Mouse (Mus musculus) kidney, embryonic 16.5 days (tissue): ENCODE results near the gene Cdk14. TPM values are rescaled to one million over a fixed set of nuclear protein-coding genes. Genes with fewer than 3 reads are reported as not detected.

Experiments used
- ATAC-seq: fragments of 200-750 bp; cut with Nextera tagmentation; 2 replicates; pipeline ENCODE4 v1.8.0; 2017; ENCODE audit warnings: moderate TSS enrichment; ENCODE audit not compliant: low FRiP score, low TSS enrichment
- H3K27ac ChIP-seq: fragments of 300-500 bp; sonication (generic); 2 replicates; pipeline ENCODE4 v1.5.1; 2014; ENCODE audit warnings: low read length
- H3K27me3 ChIP-seq: fragments of 300-500 bp; sonication (generic); 2 replicates; pipeline ENCODE4 v1.6.1; 2014; ENCODE audit warnings: low read length, control low read depth, mixed read lengths; ENCODE audit not compliant: insufficient read depth
- H3K36me3 ChIP-seq: fragments of 300-500 bp; sonication (generic); 2 replicates; pipeline ENCODE4 v1.6.1; 2014; ENCODE audit warnings: low read length, control low read depth, mixed read lengths; ENCODE audit not compliant: insufficient read depth
- H3K4me1 ChIP-seq: fragments of 300-500 bp; sonication (generic); 2 replicates; pipeline ENCODE4 v1.6.1; 2014; ENCODE audit warnings: low read length, control low read depth, mixed read lengths; ENCODE audit not compliant: insufficient read depth
- H3K4me2 ChIP-seq: fragments of 300-500 bp; sonication (generic); replicated peaks from 2 replicates; pipeline ENCODE4 v1.6.1; 2014; ENCODE audit warnings: low read depth, low read length
- H3K4me3 ChIP-seq: fragments of 300-500 bp; sonication (generic); 2 replicates; pipeline ENCODE4 v1.5.1; 2014; ENCODE audit warnings: mild to moderate bottlenecking, low read length
- H3K9ac ChIP-seq: fragments of 300-500 bp; sonication (generic); replicated peaks from 2 replicates; pipeline ENCODE4 v1.6.1; 2014; ENCODE audit warnings: low read length
- H3K9me3 ChIP-seq: fragments of 300-500 bp; sonication (generic); 2 replicates; pipeline ENCODE4 v1.6.1; 2016; ENCODE audit warnings: low read length, control low read depth
- WGBS: fragments of 180-500 bp; shearing (Covaris S2); extraction: QIAGEN DNeasy Blood & Tissue Kit; methylation state at CpG from one replicate; pipeline ENCODE4 v1.1.7; 2014; 5-methylcytosine and 5-hydroxymethylcytosine counted together
- polyA plus RNA-seq: library from polyadenylated mRNA; unstranded; fragments of >200 nt; fragmentation: Nextera tagmentation; extraction: Ambion mirVana; gene quantifications from 2 replicates; pipeline ENCODE4 v1.2.1, GENCODE M21; 2015

Gene Cdk14
- polyA plus RNA-seq, 1 experiment from 2014 or later, result 10.2 TPM

DNA sequence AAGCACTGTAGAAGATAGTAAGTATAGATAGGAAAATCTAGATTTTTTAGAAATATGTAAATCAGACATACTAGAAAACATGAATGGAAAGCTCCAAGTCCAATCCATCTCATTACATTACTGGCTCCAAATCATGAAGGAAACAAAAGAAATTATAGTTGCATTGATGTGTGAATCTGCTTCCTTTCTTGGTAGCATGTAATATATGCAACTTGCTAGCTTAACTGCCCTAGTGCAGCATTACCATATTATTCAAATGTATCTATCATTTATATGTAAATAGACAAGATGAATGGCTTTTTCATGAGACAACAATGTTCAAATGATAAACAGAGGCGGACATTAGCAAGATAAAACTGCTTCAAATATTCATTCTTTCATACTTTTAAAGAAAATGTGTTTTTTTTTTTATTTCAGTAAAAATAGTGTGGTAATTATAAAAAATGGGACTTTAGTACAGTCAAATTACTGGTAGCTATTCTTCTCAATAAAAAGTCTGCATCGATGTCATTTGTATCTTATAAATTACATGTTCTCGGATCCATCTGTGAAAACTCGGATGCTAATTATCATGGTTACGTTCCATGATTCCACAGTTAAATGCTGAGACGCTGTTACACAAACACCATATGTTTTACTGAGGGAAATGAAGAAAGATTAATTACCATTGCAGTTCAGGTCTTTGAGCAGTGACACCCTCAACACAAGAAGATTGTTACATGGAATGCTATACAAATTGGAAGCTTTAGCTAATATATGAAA is 285.8 kb downstream of the Cdk14 start:
- H3K9ac ChIP-seq, result no peak overlapping the region
- 64% methylated on average over 6 of the region's 6 CpGs for WGBS
- H3K27me3 ChIP-seq, result no peaks in the 10 kb centered on the region
- no peak for ATAC-seq
- no peak overlapping the region for H3K27ac ChIP-seq
- no peak overlapping the region for H3K4me2 ChIP-seq
- no peaks in the 10 kb centered on the region for H3K9me3 ChIP-seq
- no peak overlapping the region for H3K4me3 ChIP-seq
- H3K4me1 ChIP-seq, result no peaks in the 10 kb centered on the region
- H3K36me3 ChIP-seq, result no peaks in the 10 kb centered on the region

DNA sequence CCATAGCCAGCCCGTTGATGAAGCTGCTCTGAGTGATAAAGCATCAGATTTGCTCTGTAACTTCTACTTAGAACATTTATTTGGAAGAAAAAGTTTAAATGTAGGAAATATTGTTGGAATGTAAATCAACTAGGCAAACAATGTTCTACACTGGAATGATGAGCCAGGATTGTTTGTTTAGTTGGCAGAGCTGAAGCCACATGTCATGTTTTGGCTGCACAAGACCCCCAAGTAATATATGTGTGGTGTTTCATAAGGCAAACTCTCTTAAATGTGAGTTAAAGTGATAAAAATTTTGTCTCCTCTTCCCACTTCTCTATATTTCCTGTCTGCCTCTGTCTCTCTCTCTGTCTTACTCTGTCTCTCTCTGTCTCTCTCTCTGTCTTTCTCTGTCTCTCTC is 291.3 kb downstream of the Cdk14 start:
- Histone ChIP-seq H3K9me3 (no peaks in the 10 kb centered on the region), H3K27ac (no peak overlapping the region), H3K36me3 (no peaks in the 10 kb centered on the region), H3K9ac (no peak overlapping the region), H3K4me1 (no peaks in the 10 kb centered on the region), H3K4me3 (no peak overlapping the region), H3K4me2 (no peak overlapping the region), H3K27me3 (no peaks in the 10 kb centered on the region)
- ATAC-seq, result no peak
- 73% methylated on average over 1 of the region's 1 CpGs for WGBS

- WGBS, result 86% methylated on average over 4 of the region's 4 CpGs
- no peaks in the 10 kb centered on the region for H3K27me3 ChIP-seq
- no peak overlapping the region for H3K27ac ChIP-seq
- H3K9ac ChIP-seq, result no peak overlapping the region
- H3K36me3 ChIP-seq, result no peaks in the 10 kb centered on the region
- H3K4me1 ChIP-seq, result no peaks in the 10 kb centered on the region
- no peak overlapping the region for H3K4me3 ChIP-seq
- no peak overlapping the region for H3K4me2 ChIP-seq
- H3K9me3 ChIP-seq, result no peaks in the 10 kb centered on the region
- ATAC-seq, result no peak
Observed at GRCm38 (mm10) chr5:5124645-5125044, 295.5 kb downstream of the Cdk14 start.

DNA sequence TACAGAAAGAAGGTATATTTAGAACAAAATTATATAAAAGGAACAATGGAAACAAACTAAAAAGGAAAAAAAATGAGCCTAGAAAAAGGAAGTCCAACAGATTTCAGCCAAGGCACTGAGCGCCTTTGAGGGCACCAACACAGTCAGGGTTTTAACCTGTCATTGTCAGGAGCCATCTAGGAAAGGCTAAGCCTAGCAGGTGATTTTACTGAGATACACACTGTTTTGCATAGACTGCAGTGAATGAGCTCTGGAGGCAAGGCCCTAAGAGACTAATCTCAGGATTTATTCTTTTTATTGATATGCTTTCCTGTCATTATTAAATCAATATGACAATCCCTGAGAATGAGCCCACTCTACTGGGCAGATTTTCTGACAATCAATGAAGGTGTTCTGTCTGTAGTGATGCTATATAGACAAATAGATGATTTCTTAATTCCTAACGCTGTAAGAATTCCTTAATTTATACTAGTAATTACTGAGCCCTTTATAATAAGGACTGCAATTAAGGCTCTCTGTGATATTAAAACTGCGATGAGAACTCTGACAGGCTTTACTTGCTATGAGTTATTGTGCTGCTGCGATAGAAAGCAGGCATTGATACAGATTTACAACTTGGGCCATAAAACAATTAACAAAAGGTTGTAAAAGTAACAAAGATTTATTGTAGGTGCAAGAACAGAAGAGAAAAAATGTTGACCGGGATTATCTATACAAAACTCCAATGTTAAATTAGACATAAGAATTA is 303.2 kb downstream of the Cdk14 start:
- H3K36me3 ChIP-seq, result no peaks in the 10 kb centered on the region
- H3K27ac ChIP-seq, result no peak overlapping the region
- H3K27me3 ChIP-seq, result no peaks in the 10 kb centered on the region
- H3K9ac ChIP-seq, result no peak overlapping the region
- 36% methylated on average over 5 of the region's 5 CpGs for WGBS
- H3K4me3 ChIP-seq, result no peak overlapping the region
- ATAC-seq, result no peak
- H3K4me1 ChIP-seq, result no peaks in the 10 kb centered on the region; the same call in 1 of the 2 replicates
- no peaks in the 10 kb centered on the region for H3K9me3 ChIP-seq
- H3K4me2 ChIP-seq, result no peak overlapping the region

- H3K4me2 ChIP-seq, result no peak overlapping the region
- no peaks in the 10 kb centered on the region for H3K27me3 ChIP-seq
- WGBS, result 79% methylated on average over 1 of the region's 1 CpGs
- no peak overlapping the region for H3K9ac ChIP-seq
- H3K9me3 ChIP-seq, result no peaks in the 10 kb centered on the region
- H3K27ac ChIP-seq, result no peak overlapping the region
- no peak overlapping the region for H3K4me3 ChIP-seq
- no peaks in the 10 kb centered on the region for H3K36me3 ChIP-seq
- no peaks in the 10 kb centered on the region; the same call in 1 of the 2 replicates for H3K4me1 ChIP-seq
- no peak for ATAC-seq
Observed at GRCm38 (mm10) chr5:5115546-5115945, 304.6 kb downstream of the Cdk14 start.

GRCm38 (mm10) chr5:5109621-5110020 is 310.5 kb downstream of the Cdk14 start:
- H3K4me2 ChIP-seq, result no peak overlapping the region
- H3K9me3 ChIP-seq, result no peaks in the 10 kb centered on the region
- no peak overlapping the region for H3K27ac ChIP-seq
- H3K4me3 ChIP-seq, result no peak overlapping the region
- no peak overlapping the region for H3K9ac ChIP-seq
- peaks cover 2% of the 10 kb centered on the region; the same call in 1 of the 2 replicates for H3K4me1 ChIP-seq
- ATAC-seq, result no peak
- no peaks in the 10 kb centered on the region for H3K36me3 ChIP-seq
- 70% methylated on average over 3 of the region's 3 CpGs for WGBS
- no peaks in the 10 kb centered on the region for H3K27me3 ChIP-seq

GRCm38 (mm10) chr5:5109017-5109416 is 311.1 kb downstream of the Cdk14 start:
- Histone ChIP-seq H3K27me3 (no peaks in the 10 kb centered on the region), H3K4me3 (no peak overlapping the region), H3K9me3 (no peaks in the 10 kb centered on the region), H3K36me3 (no peaks in the 10 kb centered on the region), H3K9ac (no peak overlapping the region), H3K4me2 (no peak overlapping the region), H3K27ac (no peak overlapping the region), H3K4me1 (peaks cover 2% of the 10 kb centered on the region; the same call in 1 of the 2 replicates)
- peak; percentile 83 for ATAC-seq
- WGBS, result 50% methylated on average over 3 of the region's 3 CpGs

DNA sequence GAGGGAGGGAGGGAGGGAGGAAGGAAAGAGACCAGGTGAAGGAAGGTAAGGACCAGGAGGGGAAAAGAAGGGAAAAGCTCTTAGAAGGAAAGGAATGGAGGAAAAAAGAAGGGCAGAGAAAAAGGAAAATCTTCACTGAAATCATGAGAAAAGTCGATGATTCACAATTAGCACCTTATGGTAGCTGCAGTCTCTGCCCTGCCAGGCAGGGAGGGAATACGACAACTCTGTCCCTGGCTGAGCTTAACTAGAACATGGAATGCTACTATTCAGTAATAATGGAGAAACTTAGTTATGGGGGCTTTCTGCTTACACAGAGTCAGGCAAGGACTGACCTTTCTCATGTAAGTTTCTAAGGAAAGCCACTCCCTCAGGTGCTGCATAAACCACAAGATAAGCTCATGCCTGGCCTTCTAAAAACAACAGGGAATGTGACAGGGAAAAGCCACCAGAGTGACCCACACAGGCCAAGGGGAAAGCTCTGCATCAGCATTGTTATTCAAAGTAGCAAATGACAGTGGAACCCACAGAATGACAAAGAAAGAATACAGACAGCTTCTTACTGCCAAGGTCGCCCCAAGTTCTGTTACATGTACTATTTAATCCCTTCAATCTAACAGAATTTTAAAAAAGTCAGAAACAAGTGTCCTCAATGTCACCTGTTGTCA is 323.7 kb downstream of the Cdk14 start:
- WGBS, result 60% methylated on average over 3 of the region's 3 CpGs
- Histone ChIP-seq H3K36me3 (no peaks in the 10 kb centered on the region), H3K27me3 (no peaks in the 10 kb centered on the region), H3K4me3 (no peak overlapping the region), H3K9me3 (no peaks in the 10 kb centered on the region), H3K27ac (no peak overlapping the region), H3K4me1 (no peaks in the 10 kb centered on the region), H3K4me2 (no peak overlapping the region), H3K9ac (no peak overlapping the region)
- no peak for ATAC-seq

GRCm38 (mm10) chr5:5092736-5093135 is 327.4 kb downstream of the Cdk14 start:
- no peak overlapping the region for H3K4me2 ChIP-seq
- H3K9ac ChIP-seq, result no peak overlapping the region
- H3K36me3 ChIP-seq, result no peaks in the 10 kb centered on the region

More at GRCm38 (mm10) chr5:5092736-5093135, 327.4 kb downstream of the Cdk14 start:
- no peaks in the 10 kb centered on the region for H3K27me3 ChIP-seq
- no peak for ATAC-seq
- no peaks in the 10 kb centered on the region for H3K9me3 ChIP-seq
- H3K4me3 ChIP-seq, result no peak overlapping the region
- H3K27ac ChIP-seq, result no peak overlapping the region
- 52% methylated on average over 7 of the region's 7 CpGs for WGBS
- no peaks in the 10 kb centered on the region for H3K4me1 ChIP-seq
